Mouse (Mus musculus): ENCODE data around the gene Adat1. TPM values are rescaled to one million over a fixed set of nuclear protein-coding genes. Genes with fewer than 3 reads are reported as not detected.

Adat1 gene
- total and polyA plus RNA-seq, 2 experiments: 2.7 to 2.8 TPM

DNA sequence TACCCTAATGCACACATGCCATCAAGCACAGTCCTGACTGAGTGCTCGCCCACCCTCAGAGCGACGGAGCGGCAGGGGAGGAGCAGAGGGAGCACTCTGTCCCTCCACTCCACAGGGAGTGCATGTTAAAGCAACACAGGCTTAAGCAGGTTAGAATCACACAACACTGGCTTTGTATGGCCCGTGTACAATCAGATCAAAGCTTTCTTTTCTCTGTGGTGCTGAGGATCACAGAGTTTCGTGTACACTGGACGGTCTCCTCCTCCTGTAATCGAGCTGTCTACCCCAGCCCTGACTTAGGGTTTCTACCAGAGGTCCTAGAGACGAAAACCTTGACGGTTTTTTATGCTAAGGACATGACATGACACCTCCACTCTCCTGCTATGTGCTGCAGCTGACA lies 23.6 kb downstream of the Adat1 start:
- no peak for DNase-seq (ENCODE audit: extremely low read depth, low read depth, low spot score)
- Histone ChIP-seq H3K27me3 (ENCODE audit: control insufficient read depth, insufficient read depth, low read length) (no peaks in the 10 kb centered on the region), H3K9ac (ENCODE audit: low read depth, low read length) (no peak overlapping the region), H3K36me3 (ENCODE audit: control insufficient read depth, insufficient read depth, low read length) (no peaks in the 10 kb centered on the region), H3K27ac (replicated peaks; ENCODE audit: insufficient read depth, low read depth, low read length) (no peak overlapping the region), H3K4me3 (ENCODE audit: insufficient read depth, low read depth, low read length) (no peak overlapping the region), H3K79me2 (ENCODE audit: control insufficient read depth, insufficient read depth, low read length) (no peaks in the 10 kb centered on the region), H3K4me1 (ENCODE audit: control insufficient read depth, insufficient read depth, low read length) (no peaks in the 10 kb centered on the region)
- WGBS: 91% methylated on average over 10 of the region's 10 CpGs
- TF ChIP-seq CTCF (IDR thresholded peaks at IDR 0.05; ENCODE audit: low read depth, low read length): no peak
- TF ChIP-seq POLR2A (IDR thresholded peaks at IDR 0.05; ENCODE audit: extremely low read depth, insufficient read depth, low read length): no peak

DNA sequence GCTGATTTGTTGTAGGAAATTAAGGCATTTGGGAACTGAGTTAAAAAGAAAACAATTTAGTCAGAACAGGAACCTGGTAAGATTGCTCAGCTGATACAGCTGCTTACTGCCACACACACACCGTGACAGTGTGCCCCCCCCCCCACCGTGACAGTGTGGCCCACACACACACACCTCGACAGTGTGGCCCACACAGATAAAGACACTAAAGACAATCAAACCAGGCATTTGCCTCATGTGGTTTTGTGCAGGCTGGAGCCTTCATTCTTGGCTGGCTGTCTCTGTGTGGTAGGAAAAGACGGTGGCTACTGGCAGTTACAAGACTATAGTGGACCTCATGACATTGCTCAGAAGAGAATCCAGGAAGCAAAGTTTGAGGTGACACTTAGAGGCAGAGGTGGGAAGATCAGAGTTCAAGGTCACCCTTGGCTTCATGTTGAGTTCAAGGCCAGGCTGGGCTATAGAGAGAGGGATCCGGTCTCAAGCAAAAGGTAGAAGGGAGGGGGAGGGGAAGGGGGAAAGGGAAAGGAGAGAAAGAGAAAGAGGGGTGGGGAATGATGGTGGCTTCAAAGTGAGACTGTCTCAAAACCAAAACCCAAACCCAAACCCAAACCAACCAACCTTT lies 24.7 kb downstream of the Adat1 start:
- Histone ChIP-seq H3K9ac (ENCODE audit: low read depth, low read length) (no peak overlapping the region), H3K27me3 (ENCODE audit: control insufficient read depth, insufficient read depth, low read length) (no peaks in the 10 kb centered on the region), H3K4me3 (ENCODE audit: insufficient read depth, low read depth, low read length) (no peak overlapping the region), H3K36me3 (ENCODE audit: control insufficient read depth, insufficient read depth, low read length) (no peaks in the 10 kb centered on the region), H3K27ac (replicated peaks; ENCODE audit: insufficient read depth, low read depth, low read length) (no peak overlapping the region), H3K4me1 (ENCODE audit: control insufficient read depth, insufficient read depth, low read length) (no peaks in the 10 kb centered on the region), H3K79me2 (ENCODE audit: control insufficient read depth, insufficient read depth, low read length) (no peaks in the 10 kb centered on the region)
- WGBS: 86% methylated on average over 5 of the region's 5 CpGs
- no peak for TF ChIP-seq CTCF (IDR thresholded peaks at IDR 0.05; ENCODE audit: low read depth, low read length)
- TF ChIP-seq POLR2A (IDR thresholded peaks at IDR 0.05; ENCODE audit: extremely low read depth, insufficient read depth, low read length): no peak
- DNase-seq (ENCODE audit: extremely low read depth, low read depth, low spot score): no peak

DNA sequence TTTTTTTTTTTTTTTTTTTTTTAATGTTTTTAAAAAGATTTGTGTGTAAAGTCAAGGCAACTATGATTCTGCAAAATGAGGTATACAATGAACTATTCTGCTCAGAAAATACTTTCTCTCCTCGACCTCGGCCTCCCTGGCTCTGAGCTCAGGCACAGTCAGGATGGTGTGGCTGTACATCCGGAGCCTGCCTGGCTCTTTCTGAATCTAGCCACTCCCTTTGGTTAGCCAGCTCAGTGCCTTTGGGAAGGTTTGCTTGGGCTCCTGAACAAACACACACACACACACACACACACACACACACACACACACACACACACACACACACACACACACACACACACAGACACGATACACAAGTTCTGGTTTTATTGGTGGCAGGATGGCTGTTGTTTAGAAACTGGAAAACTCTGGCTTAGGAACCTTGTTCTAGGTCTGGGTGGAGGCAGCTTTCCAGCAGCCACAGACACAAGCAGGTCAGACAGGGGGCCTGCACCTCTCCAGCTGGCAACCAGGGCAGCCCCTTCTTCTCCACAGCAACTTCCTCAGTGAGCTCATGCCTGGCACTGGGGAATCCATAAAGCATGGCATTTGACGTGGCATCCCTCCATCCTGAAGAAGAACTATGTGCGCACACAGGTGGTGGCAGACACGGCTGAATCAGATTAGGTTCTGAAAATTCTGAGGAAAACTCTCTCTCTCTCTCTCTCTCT lies 27.1 kb downstream of the Adat1 start:
- Histone ChIP-seq H3K9ac (ENCODE audit: low read depth, low read length) (no peak overlapping the region), H3K27ac (replicated peaks; ENCODE audit: insufficient read depth, low read depth, low read length) (no peak overlapping the region), H3K4me1 (ENCODE audit: control insufficient read depth, insufficient read depth, low read length) (no peaks in the 10 kb centered on the region), H3K79me2 (ENCODE audit: control insufficient read depth, insufficient read depth, low read length) (no peaks in the 10 kb centered on the region), H3K36me3 (ENCODE audit: control insufficient read depth, insufficient read depth, low read length) (no peaks in the 10 kb centered on the region), H3K4me3 (ENCODE audit: insufficient read depth, low read depth, low read length) (no peak overlapping the region), H3K27me3 (ENCODE audit: control insufficient read depth, insufficient read depth, low read length) (no peaks in the 10 kb centered on the region)
- WGBS: 69% methylated on average over 7 of the region's 7 CpGs
- no peak for DNase-seq (ENCODE audit: extremely low read depth, low read depth, low spot score)
- no peak for TF ChIP-seq POLR2A (IDR thresholded peaks at IDR 0.05; ENCODE audit: extremely low read depth, insufficient read depth, low read length)
- no peak for TF ChIP-seq CTCF (IDR thresholded peaks at IDR 0.05; ENCODE audit: low read depth, low read length)

DNA sequence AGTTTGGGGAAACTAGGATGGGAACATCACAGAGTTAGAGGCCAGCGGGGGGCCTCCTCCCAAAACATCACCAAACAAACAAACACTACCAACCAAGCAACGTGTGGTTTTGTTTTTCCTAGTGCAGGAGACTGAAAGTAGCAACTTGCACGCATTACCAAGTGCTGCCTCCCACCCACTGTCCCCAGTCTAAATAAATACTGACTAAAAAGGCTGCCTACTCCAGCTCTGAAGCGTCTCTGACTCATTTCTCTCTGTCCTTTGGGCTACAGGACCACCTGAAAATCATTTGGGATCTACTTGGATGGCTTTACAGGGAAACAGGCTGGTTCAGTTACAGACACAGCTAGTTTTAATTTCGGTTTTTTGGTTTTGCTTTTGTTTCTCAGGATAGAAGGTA lies 27.8 kb downstream of the Adat1 start:
- WGBS: 69% methylated on average over 5 of the region's 5 CpGs

DNA sequence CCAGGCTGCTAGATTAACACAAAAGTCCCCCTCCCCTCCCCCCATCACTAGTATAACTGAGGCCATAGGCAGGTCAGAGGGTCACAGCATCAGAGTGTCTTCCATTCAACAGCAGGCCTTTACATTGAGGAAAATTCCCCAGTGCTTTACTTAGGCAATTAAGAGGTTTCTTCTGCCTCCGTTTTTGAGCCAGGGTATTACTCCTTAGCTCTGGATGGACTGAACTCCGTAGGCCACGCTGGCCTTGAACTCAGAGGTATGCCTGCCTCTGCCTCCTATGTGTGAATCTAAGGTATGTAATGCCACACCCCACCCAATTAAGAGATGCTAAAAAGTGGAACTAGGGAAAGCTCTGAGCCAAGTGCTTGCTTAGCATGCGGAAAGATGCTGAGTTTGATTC lies 28.6 kb downstream of the Adat1 start:
- 91% methylated on average over 4 of the region's 4 CpGs for WGBS

More for the DNA sequence above, 27.8 kb downstream of the Adat1 start:
- Histone ChIP-seq H3K79me2 (ENCODE audit: control insufficient read depth, insufficient read depth, low read length) (no peaks in the 10 kb centered on the region), H3K4me3 (ENCODE audit: insufficient read depth, low read depth, low read length) (no peak overlapping the region), H3K27ac (replicated peaks; ENCODE audit: insufficient read depth, low read depth, low read length) (no peak overlapping the region), H3K27me3 (ENCODE audit: control insufficient read depth, insufficient read depth, low read length) (no peaks in the 10 kb centered on the region), H3K36me3 (ENCODE audit: control insufficient read depth, insufficient read depth, low read length) (no peaks in the 10 kb centered on the region), H3K4me1 (ENCODE audit: control insufficient read depth, insufficient read depth, low read length) (no peaks in the 10 kb centered on the region), H3K9ac (ENCODE audit: low read depth, low read length) (no peak overlapping the region)
- DNase-seq (ENCODE audit: extremely low read depth, low read depth, low spot score): no peak
- no peak for TF ChIP-seq POLR2A (IDR thresholded peaks at IDR 0.05; ENCODE audit: extremely low read depth, insufficient read depth, low read length)
- no peak for TF ChIP-seq CTCF (IDR thresholded peaks at IDR 0.05; ENCODE audit: low read depth, low read length)

DNA sequence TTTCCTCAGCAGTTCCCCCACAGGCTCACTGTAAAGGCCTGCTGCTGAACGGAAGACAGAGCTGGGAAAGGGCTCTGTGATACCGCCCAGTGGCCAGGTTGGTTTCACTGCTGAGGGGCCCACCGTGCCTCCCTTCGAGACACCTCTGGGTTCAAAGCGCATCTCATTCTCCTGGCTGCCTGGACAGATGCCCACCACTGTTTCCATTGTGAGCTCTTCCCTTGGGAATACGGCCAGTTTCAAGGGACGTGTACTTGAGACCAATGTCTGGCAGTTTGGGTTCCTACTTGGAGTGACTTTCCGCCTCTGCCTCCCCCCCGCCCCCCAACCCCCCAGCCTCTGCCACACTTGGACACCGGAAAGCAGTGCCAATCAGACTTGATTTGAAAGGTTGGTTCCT lies 29.0 kb downstream of the Adat1 start:
- Histone ChIP-seq H3K79me2 (ENCODE audit: control insufficient read depth, insufficient read depth, low read length) (no peaks in the 10 kb centered on the region), H3K27me3 (ENCODE audit: control insufficient read depth, insufficient read depth, low read length) (no peaks in the 10 kb centered on the region), H3K4me3 (ENCODE audit: insufficient read depth, low read depth, low read length) (no peak overlapping the region), H3K4me1 (ENCODE audit: control insufficient read depth, insufficient read depth, low read length) (no peaks in the 10 kb centered on the region), H3K36me3 (ENCODE audit: control insufficient read depth, insufficient read depth, low read length) (no peaks in the 10 kb centered on the region), H3K9ac (ENCODE audit: low read depth, low read length) (no peak overlapping the region), H3K27ac (replicated peaks; ENCODE audit: insufficient read depth, low read depth, low read length) (no peak overlapping the region)
- no peak for TF ChIP-seq CTCF (IDR thresholded peaks at IDR 0.05; ENCODE audit: low read depth, low read length)
- TF ChIP-seq POLR2A (IDR thresholded peaks at IDR 0.05; ENCODE audit: extremely low read depth, insufficient read depth, low read length): no peak
- no peak for DNase-seq (ENCODE audit: extremely low read depth, low read depth, low spot score)
- 86% methylated on average over 10 of the region's 10 CpGs for WGBS

More for the DNA sequence above, 28.6 kb downstream of the Adat1 start:
- H3K9ac ChIP-seq (ENCODE audit: low read depth, low read length): no peak overlapping the region
- no peaks in the 10 kb centered on the region for H3K79me2 ChIP-seq (ENCODE audit: control insufficient read depth, insufficient read depth, low read length)
- no peak overlapping the region for H3K27ac ChIP-seq (replicated peaks; ENCODE audit: insufficient read depth, low read depth, low read length)
- no peak for DNase-seq (ENCODE audit: extremely low read depth, low read depth, low spot score)
- H3K4me1 ChIP-seq (ENCODE audit: control insufficient read depth, insufficient read depth, low read length): no peaks in the 10 kb centered on the region
- H3K4me3 ChIP-seq (ENCODE audit: insufficient read depth, low read depth, low read length): no peak overlapping the region
- no peak for TF ChIP-seq CTCF (IDR thresholded peaks at IDR 0.05; ENCODE audit: low read depth, low read length)
- TF ChIP-seq POLR2A (IDR thresholded peaks at IDR 0.05; ENCODE audit: extremely low read depth, insufficient read depth, low read length): no peak
- no peaks in the 10 kb centered on the region for H3K27me3 ChIP-seq (ENCODE audit: control insufficient read depth, insufficient read depth, low read length)
- no peaks in the 10 kb centered on the region for H3K36me3 ChIP-seq (ENCODE audit: control insufficient read depth, insufficient read depth, low read length)
